Mouse (Mus musculus): ENCODE data around the gene Gm12216. TPM values are rescaled to one million over a fixed set of nuclear protein-coding genes. Genes with fewer than 3 reads are reported as not detected.

Gm12216 gene
- total RNA-seq, 4 experiments from 2014 or later: 4.1 to 12.6 (median 9.8) TPM

DNA sequence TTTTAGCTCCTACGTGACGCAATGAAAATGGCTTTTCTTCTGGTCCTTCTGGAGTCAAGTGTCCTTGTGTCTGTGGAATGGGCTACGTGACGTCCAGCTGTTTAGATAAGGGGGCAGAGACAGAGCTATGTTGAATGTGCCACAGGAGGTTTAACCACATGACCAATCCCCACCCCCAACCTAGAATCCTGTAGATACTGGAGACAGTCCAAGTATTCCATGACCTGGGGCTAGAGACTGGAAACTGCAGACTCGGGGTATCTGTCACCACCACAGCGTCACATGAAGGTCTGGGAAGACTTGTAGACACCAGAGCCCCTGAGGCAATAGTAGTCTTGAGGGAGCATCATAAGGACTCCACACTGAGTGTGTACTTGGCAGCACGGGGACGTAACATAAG is 63.2 kb downstream of the Gm12216 start:
- no peak for DNase-seq

- DNase-seq: no peak
Observed at GRCm38 (mm10) chr11:53794671-53795557, 64.1 kb downstream of the Gm12216 start.

- DNase-seq: no peak
Observed at GRCm38 (mm10) chr11:53794015-53794414, 65.0 kb downstream of the Gm12216 start.

DNA sequence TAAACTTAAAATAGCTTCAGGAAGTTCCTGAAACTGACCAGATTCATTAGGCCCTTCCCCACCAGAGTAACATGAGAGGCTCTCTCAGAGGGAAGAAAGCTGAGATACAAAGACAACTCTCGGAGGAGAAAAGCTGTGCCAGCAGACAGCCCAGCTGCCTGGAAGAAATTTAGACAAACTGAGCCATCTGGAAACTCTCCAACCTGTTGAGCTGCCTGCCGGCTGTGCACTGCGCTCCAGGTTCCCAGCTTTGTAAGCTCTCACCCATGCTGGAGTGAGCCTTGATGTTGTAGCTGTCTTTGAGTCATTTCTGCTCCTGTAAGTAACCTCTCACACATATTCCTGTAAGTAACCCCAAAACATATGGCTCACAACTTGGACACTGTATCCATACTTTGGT is 66.1 kb downstream of the Gm12216 start:
- DNase-seq: no peak

- DNase-seq: no peak
Observed at GRCm38 (mm10) chr11:53789277-53789676, 69.8 kb downstream of the Gm12216 start.

DNA sequence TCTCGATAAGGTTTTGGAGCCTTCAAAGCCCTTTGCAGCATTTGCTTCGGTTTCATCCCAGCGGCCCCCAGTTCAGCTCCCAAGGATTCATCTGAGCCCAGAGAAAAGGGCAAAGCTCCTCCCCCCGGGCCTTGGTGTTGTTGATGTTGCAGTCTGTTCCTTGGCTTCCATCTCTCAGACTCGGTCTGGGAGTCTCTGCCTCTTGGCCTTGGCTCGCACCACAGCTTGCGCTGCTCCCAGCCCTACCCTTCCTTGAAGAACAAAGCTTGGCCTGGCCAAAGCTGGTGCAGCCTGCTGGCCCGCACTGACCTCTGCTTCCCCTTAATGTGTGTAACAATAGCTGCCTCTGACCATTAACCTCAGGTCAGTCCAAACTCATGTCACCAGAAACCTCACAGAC is 70.9 kb downstream of the Gm12216 start:
- DNase-seq: peak; percentile 66

GRCm38 (mm10) chr11:53786058-53787031 is 72.7 kb downstream of the Gm12216 start:
- DNase-seq: no peak

DNA sequence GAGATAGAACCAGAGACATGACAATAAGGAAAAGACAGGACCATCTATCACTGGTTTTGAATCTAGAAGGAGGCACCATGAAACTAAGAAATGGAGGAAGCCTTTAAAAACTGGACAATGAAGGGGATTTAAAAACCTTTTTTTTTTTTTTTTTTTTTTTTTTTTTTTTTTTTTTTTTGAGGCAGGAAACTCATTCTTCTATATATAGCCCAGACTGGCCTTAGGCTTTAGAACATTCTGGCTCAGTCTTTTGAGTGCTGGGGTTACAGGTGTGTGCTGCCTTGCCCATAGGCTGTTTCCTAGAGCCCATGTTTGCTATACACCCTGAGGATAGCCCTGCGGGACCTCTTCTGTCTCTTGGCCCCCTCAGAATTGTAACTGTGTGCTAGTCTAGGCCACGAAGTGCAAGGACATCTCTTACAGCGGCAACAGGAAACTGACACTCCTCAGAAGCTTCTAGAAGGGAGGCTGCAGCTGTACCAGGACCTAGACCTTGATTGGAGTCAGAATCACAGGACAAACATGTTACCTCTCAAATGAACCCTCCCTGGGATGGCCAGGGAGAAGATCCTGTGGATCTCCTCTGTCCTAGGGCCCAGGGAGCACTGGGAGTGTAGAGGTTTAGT is 73.6 kb downstream of the Gm12216 start:
- no peak for DNase-seq

DNA sequence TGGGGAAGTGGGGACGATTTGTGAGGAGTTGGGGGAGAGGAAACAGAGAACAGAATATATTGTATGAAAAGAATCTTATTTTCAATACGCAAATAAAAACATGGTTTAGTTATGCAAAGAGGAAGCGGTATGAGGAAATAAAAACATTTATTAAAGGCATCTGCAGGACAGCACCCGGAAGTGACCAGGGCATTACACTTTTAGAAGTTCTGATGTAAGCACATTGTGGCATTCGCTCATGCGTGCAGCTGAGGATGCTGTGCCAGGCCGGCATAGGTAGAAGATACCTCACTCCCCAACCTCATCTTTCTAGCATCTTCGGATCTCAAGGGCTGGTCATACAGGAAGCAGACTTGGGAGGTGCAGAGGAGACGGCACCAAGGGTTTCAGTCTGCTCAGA is 75.8 kb downstream of the Gm12216 start:
- DNase-seq: no peak

DNA sequence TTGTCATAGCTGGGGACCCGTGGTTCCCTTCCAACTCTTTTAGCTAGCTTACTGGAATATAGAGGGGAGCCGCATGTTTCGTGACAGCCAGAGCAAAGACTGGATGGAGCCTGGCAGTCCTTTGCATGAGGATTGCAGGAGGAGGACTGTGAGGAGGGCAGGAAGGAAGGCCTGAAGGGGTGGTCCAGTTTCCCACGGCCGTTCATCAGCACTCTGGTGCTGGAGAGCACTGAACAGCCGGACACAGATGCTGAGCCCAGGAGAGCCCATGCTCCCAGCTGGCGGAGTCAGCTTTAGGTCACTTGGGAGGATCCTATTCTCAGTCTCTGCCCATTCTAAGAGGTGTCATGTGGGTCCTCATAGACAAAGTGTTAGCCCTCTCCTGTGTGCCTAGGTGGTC is 77.1 kb downstream of the Gm12216 start:
- DNase-seq: no peak

DNA sequence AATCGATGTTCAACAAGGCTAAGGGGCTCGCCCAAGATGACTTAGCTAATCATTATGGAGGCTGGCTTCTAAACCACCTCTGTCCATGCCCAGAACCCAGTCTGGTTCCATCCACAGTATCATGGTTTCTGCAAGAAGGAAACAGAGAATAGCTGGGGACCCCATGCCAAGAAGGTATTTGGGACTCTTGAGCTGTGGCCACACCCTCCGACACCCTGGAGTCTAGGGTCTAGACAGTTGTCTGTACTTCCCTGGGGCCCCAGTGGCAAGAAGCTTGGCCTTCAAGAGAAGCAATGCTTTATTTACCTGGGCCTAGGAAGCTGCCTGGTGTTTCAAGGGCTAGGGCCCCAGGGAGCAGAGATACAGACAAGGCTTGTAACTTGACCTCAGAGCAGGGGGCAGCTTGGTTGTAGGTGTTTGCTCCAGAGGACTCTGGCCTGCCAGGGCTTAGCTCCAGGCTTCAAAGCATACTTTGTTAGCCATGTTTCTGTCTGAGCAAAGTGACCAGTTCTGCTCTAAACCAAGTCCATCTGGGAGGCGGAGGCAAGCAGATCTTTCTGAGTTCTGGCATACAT is 77.8 kb downstream of the Gm12216 start:
- DNase-seq: no peak

GRCm38 (mm10) chr11:53780262-53780661 is 78.8 kb downstream of the Gm12216 start:
- DNase-seq: no peak

- DNase-seq: no peak
Observed at GRCm38 (mm10) chr11:53779808-53780207, 79.2 kb downstream of the Gm12216 start.

- no peak for DNase-seq
Observed at GRCm38 (mm10) chr11:53778455-53778854, 80.6 kb downstream of the Gm12216 start.

- no peak for DNase-seq
Observed at GRCm38 (mm10) chr11:53777736-53778135, 81.3 kb downstream of the Gm12216 start.

- DNase-seq: no peak
Observed at GRCm38 (mm10) chr11:53774659-53775255, 84.3 kb downstream of the Gm12216 start.

DNA sequence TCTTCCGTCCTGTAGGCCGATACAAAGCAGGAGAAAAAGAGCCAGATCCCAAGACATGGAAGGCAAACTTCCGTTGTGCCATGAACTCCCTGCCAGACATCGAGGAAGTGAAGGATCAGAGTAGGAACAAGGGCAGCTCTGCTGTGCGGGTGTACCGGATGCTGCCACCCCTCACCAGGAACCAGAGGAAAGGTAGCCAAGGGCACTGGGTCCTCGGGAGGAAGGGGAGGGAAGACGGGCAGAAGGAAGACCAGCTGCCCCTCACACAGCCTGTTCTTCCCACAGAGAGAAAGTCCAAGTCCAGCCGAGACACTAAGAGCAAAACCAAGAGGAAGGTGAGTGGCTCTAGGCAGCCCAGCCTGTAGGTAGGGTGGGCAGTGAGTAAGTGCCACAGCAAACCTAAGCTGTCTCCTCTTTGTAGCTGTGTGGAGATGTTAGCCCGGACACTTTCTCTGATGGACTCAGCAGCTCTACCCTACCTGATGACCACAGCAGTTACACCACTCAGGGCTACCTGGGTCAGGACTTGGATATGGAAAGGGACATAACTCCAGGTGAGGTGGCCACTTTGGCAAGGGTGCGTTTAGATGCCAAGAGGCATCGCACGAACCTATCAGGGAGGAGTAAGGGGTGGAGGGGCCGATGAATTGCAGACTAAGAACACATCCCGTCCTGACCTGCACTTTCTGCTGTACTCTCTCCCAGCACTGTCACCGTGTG is 85.3 kb downstream of the Gm12216 start:
- no peak for DNase-seq

GRCm38 (mm10) chr11:53773087-53773486 is 86.0 kb downstream of the Gm12216 start, which contains the start of gene Gm17334:
TSS of gene Gm17334 (minus strand) at chr11:53773187.
- no peak for DNase-seq

GRCm38 (mm10) chr11:53772536-53772935 is 86.5 kb downstream of the Gm12216 start:
- no peak for DNase-seq

- DNase-seq: no peak
Observed at GRCm38 (mm10) chr11:53771001-53771744, 87.9 kb downstream of the Gm12216 start.

Measured in adrenal gland, adult 8-10 months (tissue).